Mouse (Mus musculus): ENCODE data around the gene Rora. TPM values are rescaled to one million over a fixed set of nuclear protein-coding genes. Genes with fewer than 3 reads are reported as not detected.

The Rora gene
- polyA plus RNA-seq, 1 experiment from 2014 or later, result 23.1 TPM

GRCm38 (mm10) chr9:68970074-68970473 is 316.5 kb downstream of the Rora start:
- TF ChIP-seq EP300 (IDR thresholded peaks at IDR 0.05; ENCODE audit: low read depth) (no peak), CTCF (IDR thresholded peaks at IDR 0.05; ENCODE audit: low read depth) (no peak)
- ATAC-seq (no peak), DNase-seq (no peak)
- no peak overlapping the region for H3K9ac ChIP-seq (replicated peaks)
- H3K36me3 ChIP-seq (replicated peaks; ENCODE audit: insufficient read depth, low read length), result no peaks in the 10 kb centered on the region
- H3K4me2 ChIP-seq (ENCODE audit: low read depth, low read length), result no peak overlapping the region
- H3K27ac ChIP-seq (ENCODE audit: low read depth), result no peak overlapping the region
- 80% methylated on average over 6 of the region's 6 CpGs for WGBS (ENCODE audit: insufficient replicate concordance)
- H3K27me3 ChIP-seq (ENCODE audit: insufficient read depth, low read length), result no peaks in the 10 kb centered on the region
- no peaks in the 10 kb centered on the region for H3K9me3 ChIP-seq (ENCODE audit: low read length)
- no peak overlapping the region for H3K4me3 ChIP-seq (ENCODE audit: low read depth, low read length)
- peaks cover 5% of the 10 kb centered on the region for H3K4me1 ChIP-seq (ENCODE audit: insufficient read depth)

GRCm38 (mm10) chr9:68972277-68972676 is 318.7 kb downstream of the Rora start:
- H3K4me3 ChIP-seq (ENCODE audit: low read depth, low read length), result no peak overlapping the region
- H3K9ac ChIP-seq (replicated peaks), result no peak overlapping the region
- DNase-seq (no peak), ATAC-seq (no peak)
- H3K4me2 ChIP-seq (ENCODE audit: low read depth, low read length), result no peak overlapping the region
- H3K27me3 ChIP-seq (ENCODE audit: insufficient read depth, low read length), result no peaks in the 10 kb centered on the region
- H3K9me3 ChIP-seq (ENCODE audit: low read length), result no peaks in the 10 kb centered on the region
- WGBS (ENCODE audit: insufficient replicate concordance), result 54% methylated on average over 7 of the region's 7 CpGs
- H3K4me1 ChIP-seq (ENCODE audit: insufficient read depth), result peaks cover 5% of the 10 kb centered on the region
- TF ChIP-seq EP300 (IDR thresholded peaks at IDR 0.05; ENCODE audit: low read depth), result no peak
- TF ChIP-seq CTCF (IDR thresholded peaks at IDR 0.05; ENCODE audit: low read depth), result no peak
- no peak overlapping the region for H3K27ac ChIP-seq (ENCODE audit: low read depth)
- H3K36me3 ChIP-seq (replicated peaks; ENCODE audit: insufficient read depth, low read length), result no peaks in the 10 kb centered on the region

- no peak for DNase-seq
- H3K4me2 ChIP-seq (ENCODE audit: low read depth, low read length), result no peak overlapping the region
- no peaks in the 10 kb centered on the region for H3K36me3 ChIP-seq (replicated peaks; ENCODE audit: insufficient read depth, low read length)
- no peak for ATAC-seq
- H3K4me3 ChIP-seq (ENCODE audit: low read depth, low read length), result no peak overlapping the region
- H3K9ac ChIP-seq (replicated peaks), result no peak overlapping the region
- H3K27ac ChIP-seq (ENCODE audit: low read depth), result no peak overlapping the region
- WGBS (ENCODE audit: insufficient replicate concordance), result 47% methylated on average over 2 of the region's 2 CpGs
- no peaks in the 10 kb centered on the region for H3K27me3 ChIP-seq (ENCODE audit: insufficient read depth, low read length)
- peaks cover 3% of the 10 kb centered on the region; the same call in 1 of the 2 replicates for H3K4me1 ChIP-seq (ENCODE audit: insufficient read depth)
- H3K9me3 ChIP-seq (ENCODE audit: low read length), result no peaks in the 10 kb centered on the region
- no peak for TF ChIP-seq EP300 (IDR thresholded peaks at IDR 0.05; ENCODE audit: low read depth)
- no peak for TF ChIP-seq CTCF (IDR thresholded peaks at IDR 0.05; ENCODE audit: low read depth)
These were observed 320.9 kb downstream of the Rora start for GRCm38 (mm10) chr9:68974517-68974916.

GRCm38 (mm10) chr9:68976136-68976535 is 322.6 kb downstream of the Rora start:
- no peak for ATAC-seq
- H3K9ac ChIP-seq (replicated peaks), result no peak overlapping the region
- TF ChIP-seq CTCF (IDR thresholded peaks at IDR 0.05; ENCODE audit: low read depth), result no peak
- no peak for TF ChIP-seq EP300 (IDR thresholded peaks at IDR 0.05; ENCODE audit: low read depth)
- WGBS (ENCODE audit: insufficient replicate concordance), result 80% methylated on average over 5 of the region's 5 CpGs
- H3K4me2 ChIP-seq (ENCODE audit: low read depth, low read length), result no peak overlapping the region
- no peaks in the 10 kb centered on the region for H3K27me3 ChIP-seq (ENCODE audit: insufficient read depth, low read length)
- H3K36me3 ChIP-seq (replicated peaks; ENCODE audit: insufficient read depth, low read length), result no peaks in the 10 kb centered on the region
- H3K27ac ChIP-seq (ENCODE audit: low read depth), result no peak overlapping the region
- no peaks in the 10 kb centered on the region for H3K9me3 ChIP-seq (ENCODE audit: low read length)
- no peak overlapping the region for H3K4me3 ChIP-seq (ENCODE audit: low read depth, low read length)
- DNase-seq, result no peak
- H3K4me1 ChIP-seq (ENCODE audit: insufficient read depth), result peaks cover 3% of the 10 kb centered on the region; the same call in 1 of the 2 replicates

GRCm38 (mm10) chr9:68976851-68977250 is 323.3 kb downstream of the Rora start:
- no peak overlapping the region for H3K9ac ChIP-seq (replicated peaks)
- 83% methylated on average over 4 of the region's 4 CpGs for WGBS (ENCODE audit: insufficient replicate concordance)

GRCm38 (mm10) chr9:68978656-68979055 is 325.1 kb downstream of the Rora start:
- no peak for TF ChIP-seq EP300 (IDR thresholded peaks at IDR 0.05; ENCODE audit: low read depth)
- TF ChIP-seq CTCF (IDR thresholded peaks at IDR 0.05; ENCODE audit: low read depth), result no peak
- H3K4me1 ChIP-seq (ENCODE audit: insufficient read depth), result no peaks in the 10 kb centered on the region
- DNase-seq (no peak), ATAC-seq (no peak)
- no peak overlapping the region for H3K4me2 ChIP-seq (ENCODE audit: low read depth, low read length)
- H3K27me3 ChIP-seq (ENCODE audit: insufficient read depth, low read length), result no peaks in the 10 kb centered on the region
- WGBS (ENCODE audit: insufficient replicate concordance), result 75% methylated on average over 4 of the region's 4 CpGs
- H3K9ac ChIP-seq (replicated peaks), result no peak overlapping the region
- no peak overlapping the region for H3K27ac ChIP-seq (ENCODE audit: low read depth)
- H3K36me3 ChIP-seq (replicated peaks; ENCODE audit: insufficient read depth, low read length), result no peaks in the 10 kb centered on the region
- H3K9me3 ChIP-seq (ENCODE audit: low read length), result no peaks in the 10 kb centered on the region
- no peak overlapping the region for H3K4me3 ChIP-seq (ENCODE audit: low read depth, low read length)

More at GRCm38 (mm10) chr9:68976851-68977250, 323.3 kb downstream of the Rora start:
- Histone ChIP-seq H3K4me2 (ENCODE audit: low read depth, low read length) (no peak overlapping the region), H3K9me3 (ENCODE audit: low read length) (no peaks in the 10 kb centered on the region), H3K4me3 (ENCODE audit: low read depth, low read length) (no peak overlapping the region), H3K27me3 (ENCODE audit: insufficient read depth, low read length) (no peaks in the 10 kb centered on the region), H3K27ac (ENCODE audit: low read depth) (no peak overlapping the region), H3K36me3 (replicated peaks; ENCODE audit: insufficient read depth, low read length) (no peaks in the 10 kb centered on the region), H3K4me1 (ENCODE audit: insufficient read depth) (peaks cover 3% of the 10 kb centered on the region; the same call in 1 of the 2 replicates)
- no peak for TF ChIP-seq EP300 (IDR thresholded peaks at IDR 0.05; ENCODE audit: low read depth)
- no peak for TF ChIP-seq CTCF (IDR thresholded peaks at IDR 0.05; ENCODE audit: low read depth)
- no peak for DNase-seq
- no peak for ATAC-seq

GRCm38 (mm10) chr9:68980041-68980440 is 326.5 kb downstream of the Rora start:
- H3K27ac ChIP-seq (ENCODE audit: low read depth), result no peak overlapping the region
- H3K4me1 ChIP-seq (ENCODE audit: insufficient read depth), result no peaks in the 10 kb centered on the region
- no peaks in the 10 kb centered on the region for H3K9me3 ChIP-seq (ENCODE audit: low read length)
- H3K4me3 ChIP-seq (ENCODE audit: low read depth, low read length), result no peak overlapping the region
- H3K36me3 ChIP-seq (replicated peaks; ENCODE audit: insufficient read depth, low read length), result no peaks in the 10 kb centered on the region
- ATAC-seq (no peak), DNase-seq (no peak)
- no peaks in the 10 kb centered on the region for H3K27me3 ChIP-seq (ENCODE audit: insufficient read depth, low read length)
- TF ChIP-seq EP300 (IDR thresholded peaks at IDR 0.05; ENCODE audit: low read depth) (no peak), CTCF (IDR thresholded peaks at IDR 0.05; ENCODE audit: low read depth) (no peak)
- H3K4me2 ChIP-seq (ENCODE audit: low read depth, low read length), result no peak overlapping the region
- WGBS (ENCODE audit: insufficient replicate concordance), result 80% methylated on average over 4 of the region's 4 CpGs
- H3K9ac ChIP-seq (replicated peaks), result no peak overlapping the region
